Comparison of ENCODE assay signal across 8 mouse cellular contexts in genomic region chr3:90079763-90080497, GRCm38 (mm10). TPM values are rescaled to one million over a fixed set of nuclear protein-coding genes. Genes with fewer than 3 reads are reported as not detected.
A peak's percentile ranks its signal among the peaks of the same experiment; 100 is the strongest.
DNase-seq lines count a peak whose midpoint lies in the region; ATAC-seq and TF ChIP-seq lines count a peak whose summit lies in the region.

No protein-coding gene starts in this region.

- H3K9ac ChIP-seq in forebrain, embryonic 15.5 days (replicated peaks): peak overlapping the region; percentile 81
- H3K9ac ChIP-seq in lung, postnatal 0 days (replicated peaks; ENCODE audit: low read depth): peak overlapping the region; percentile 88

- 0 out of 2 replicates have a peak, but pooled peaks have one; percentile 9 for TF ChIP-seq CTCF in lung, postnatal 0 days (IDR thresholded peaks at IDR 0.05)

- H3K4me1 ChIP-seq in forebrain, embryonic 15.5 days: peaks cover 56% of the 10 kb centered on the region
- peaks cover 35% of the 10 kb centered on the region for H3K4me1 ChIP-seq in lung, postnatal 0 days (ENCODE audit: insufficient read depth, low read depth, low read length)

- peak overlapping the region; percentile 63 for H3K4me2 ChIP-seq in forebrain, embryonic 15.5 days (replicated peaks)
- peak overlapping the region; percentile 63 for H3K4me2 ChIP-seq in lung, postnatal 0 days (replicated peaks; ENCODE audit: low read depth, low read length)

- peak overlapping the region; percentile 93 for H3K27ac ChIP-seq in forebrain, embryonic 15.5 days (replicated peaks)
- peak overlapping the region; percentile 99 for H3K27ac ChIP-seq in lung, postnatal 0 days (ENCODE audit: low read length)

- H3K27me3 ChIP-seq in forebrain, embryonic 15.5 days: no peaks in the 10 kb centered on the region
- H3K27me3 ChIP-seq in lung, postnatal 0 days (replicated peaks; ENCODE audit: insufficient read depth, low read length): no peaks in the 10 kb centered on the region

- peak; percentile 82 for DNase-seq in MEL-GATA-1-ER (ENCODE audit: extremely low read depth, low read depth)
- peak; percentile 62 for DNase-seq in cerebellum, adult 11-12 months
- peak; percentile 70 for DNase-seq in heart, postnatal 25 days (ENCODE audit: low spot score)
- peak; percentile 25 to 56 for DNase-seq in layer of hippocampus, adult 18-20 months (ENCODE audit: low spot score in 2 of 2)
- DNase-seq in lung, postnatal 0 days (ENCODE audit: low spot score): peak; percentile 94
- peak; percentile 62 for DNase-seq in ovary, adult 18-20 months (ENCODE audit: low spot score)
- peak; percentile 80 to 88 for DNase-seq in thymus, postnatal 10 days (ENCODE audit: low spot score in 2 of 2)

- intact Hi-C loops in heart, postnatal 25 days (cut with DNase I): loop anchor here (2.0 to 10.0 kb wide), 2 partner anchors 23 to 295 kb away; no protein-coding TSS in a partner anchor

- ATAC-seq in forebrain, embryonic 15.5 days (replicated peaks): peak; percentile 72
- ATAC-seq in lung, postnatal 0 days: peak; percentile 68

- under 1% methylated on average over 53 of the region's 53 CpGs for WGBS in forebrain, embryonic 15.5 days
- WGBS in lung, postnatal 0 days: under 1% methylated on average over 47 of the region's 53 CpGs

- no peaks in the 10 kb centered on the region for H3K9me3 ChIP-seq in forebrain, embryonic 15.5 days
- H3K9me3 ChIP-seq in lung, postnatal 0 days (ENCODE audit: low read length): no peaks in the 10 kb centered on the region

- peak overlapping the region; percentile 88 for H3K4me3 ChIP-seq in forebrain, embryonic 15.5 days
- peak overlapping the region; percentile 93 for H3K4me3 ChIP-seq in lung, postnatal 0 days (ENCODE audit: low read depth, low read length)

- no peaks in the 10 kb centered on the region for H3K36me3 ChIP-seq in forebrain, embryonic 15.5 days
- no peaks in the 10 kb centered on the region for H3K36me3 ChIP-seq in lung, postnatal 0 days (ENCODE audit: insufficient read depth, low read length)

- peak; percentile 73 for TF ChIP-seq EP300 in lung, postnatal 0 days (IDR thresholded peaks at IDR 0.05)

RNA-seq across cellular contexts. Expression of gene Tpm3, which starts 7.5 kb away (rescaled TPM):
- polyA plus RNA-seq in forebrain, embryonic 15.5 days (2015; fragmentation: Nextera tagmentation; extraction: Ambion mirVana): 448 and 450 TPM in 2 replicates
- 10 to 100 TPM; 46.8 to 51.5 TPM for total RNA-seq in heart, postnatal 25 days (2021)
- total RNA-seq in layer of hippocampus, adult 18-20 months (2021): 100 to 1,000 TPM; 170 to 172 TPM
- 506 and 509 TPM in 2 replicates for polyA plus RNA-seq in lung, postnatal 0 days (2015; fragmentation: Nextera tagmentation; extraction: Ambion mirVana)

RNA-seq across cellular contexts. Expression of gene Nup210l, which starts 24.0 kb away (rescaled TPM):
- 0.23 and 0.29 TPM in 2 replicates for polyA plus RNA-seq in forebrain, embryonic 15.5 days (2015; fragmentation: Nextera tagmentation; extraction: Ambion mirVana)
- under 1 TPM; 0.08 TPM for total RNA-seq in heart, postnatal 25 days (2021)
- total RNA-seq in layer of hippocampus, adult 18-20 months (2021): under 1 TPM; 0.28 to 0.32 TPM
- polyA plus RNA-seq in lung, postnatal 0 days (2015; fragmentation: Nextera tagmentation; extraction: Ambion mirVana): 0.10 and 0.17 TPM in 2 replicates

RNA-seq across cellular contexts. Expression of gene Ubap2l, which starts 27.5 kb away (rescaled TPM):
- polyA plus RNA-seq in forebrain, embryonic 15.5 days (2015; fragmentation: Nextera tagmentation; extraction: Ambion mirVana): 149 and 159 TPM in 2 replicates
- 100 to 1,000 TPM; 113 to 123 TPM for total RNA-seq in heart, postnatal 25 days (2021)
- 100 to 1,000 TPM; 166 to 176 TPM for total RNA-seq in layer of hippocampus, adult 18-20 months (2021)
- 101 and 118 TPM in 2 replicates for polyA plus RNA-seq in lung, postnatal 0 days (2015; fragmentation: Nextera tagmentation; extraction: Ambion mirVana)

RNA-seq across cellular contexts. Expression of gene 4933434E20Rik, which starts 28.5 kb away (rescaled TPM):
- 215 and 217 TPM in 2 replicates for polyA plus RNA-seq in forebrain, embryonic 15.5 days (2015; fragmentation: Nextera tagmentation; extraction: Ambion mirVana)
- 10 to 100 TPM; 71.4 to 79.5 TPM for total RNA-seq in heart, postnatal 25 days (2021)
- 10 to 100 TPM; 92.5 to 95.2 TPM for total RNA-seq in layer of hippocampus, adult 18-20 months (2021)
- 144 and 146 TPM in 2 replicates for polyA plus RNA-seq in lung, postnatal 0 days (2015; fragmentation: Nextera tagmentation; extraction: Ambion mirVana)

Comparison
In these comparisons a context has a peak if more than half of its experiments do, and no peak if none do; other contexts are left out.
1. Peak in every context shown above with its lines: DNase-seq, ATAC-seq, H3K4me3 ChIP-seq and H3K27ac ChIP-seq.
2. DNase-seq: peak in every context shown above with its lines; median percentile 94 in lung, postnatal 0 days; 84 in thymus, postnatal 10 days; 82 in MEL-GATA-1-ER; 70 in heart, postnatal 25 days; 62 in cerebellum, adult 11-12 months; 62 in ovary, adult 18-20 months; 40 in layer of hippocampus, adult 18-20 months.